Mouse (Mus musculus): ENCODE results near the gene Gm4027.
"Not testable (repeated sequence)": the region's sequence is repeated elsewhere in the genome, so short reads cannot be mapped to it uniquely, and the experiment has no call there.

Gene Gm4027

DNA sequence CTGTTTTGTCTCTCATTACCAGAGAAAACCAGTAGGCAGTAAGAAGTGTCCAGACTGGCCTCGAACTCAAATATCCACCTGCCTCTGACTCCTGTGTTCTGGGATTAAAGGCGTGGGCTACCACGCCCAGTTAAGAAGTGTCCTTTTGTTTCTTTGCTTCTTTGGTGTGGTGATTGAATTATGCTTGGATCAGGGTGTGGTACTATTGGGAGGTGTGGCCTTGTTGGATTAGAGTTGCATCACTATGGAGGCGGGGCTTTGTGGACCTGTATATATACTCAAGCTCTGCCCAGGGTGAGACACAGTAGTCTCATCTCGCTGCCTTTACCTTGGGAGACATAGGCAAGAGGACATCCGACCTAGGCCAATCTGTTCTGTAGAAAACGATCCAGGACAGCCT is at the start of gene Gm4027:
TSS of gene Gm4027 (plus strand) at position 301 of the 400 bp plus-strand sequence.
- not testable (repeated sequence) for DNase-seq

DNA sequence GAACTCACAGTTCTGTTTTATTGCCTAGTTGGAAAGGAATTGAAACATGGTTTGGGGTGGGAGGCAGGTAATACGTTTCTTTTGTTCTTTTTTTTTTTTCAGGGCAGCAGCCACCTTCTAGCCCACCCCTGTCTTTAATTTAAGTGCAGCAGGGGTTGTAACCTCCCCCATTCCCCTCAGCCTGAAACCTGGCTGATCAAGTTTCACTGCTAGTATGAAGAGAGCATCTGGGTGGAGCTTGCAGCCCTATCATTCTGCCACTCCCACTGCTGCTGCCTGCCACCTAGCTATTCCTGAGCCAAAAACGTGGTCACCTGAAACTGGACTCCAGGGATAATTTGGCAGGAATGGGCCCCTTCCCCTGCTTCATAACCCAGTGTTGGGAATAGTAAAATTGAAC is 17.3 kb upstream of the Gm4027 start:
- not testable (repeated sequence) for DNase-seq

DNA sequence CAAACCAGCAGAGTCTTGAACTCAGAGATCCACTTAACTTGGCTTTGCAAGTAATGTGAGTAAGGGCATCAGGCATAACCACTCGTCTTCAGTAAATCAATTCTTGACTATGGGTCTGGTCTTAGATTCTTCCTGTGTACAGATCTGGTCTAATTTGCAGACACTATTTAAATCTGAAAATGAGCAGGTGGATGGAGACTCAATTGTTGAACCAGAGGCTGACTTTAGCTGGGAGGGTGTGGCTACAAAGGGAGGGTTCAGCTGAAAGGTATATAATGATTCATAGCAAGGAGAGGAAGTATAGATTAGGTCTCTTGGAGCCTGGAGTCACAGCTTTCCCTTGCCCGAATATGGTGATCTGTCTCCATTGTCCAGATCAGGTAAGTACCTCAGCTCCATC is 16.3 kb upstream of the Gm4027 start, which contains the start of gene Oog1:
TSS of gene Oog1 (plus strand) at position 301 of the 400 bp plus-strand sequence.
- DNase-seq, result not testable (repeated sequence)

DNA sequence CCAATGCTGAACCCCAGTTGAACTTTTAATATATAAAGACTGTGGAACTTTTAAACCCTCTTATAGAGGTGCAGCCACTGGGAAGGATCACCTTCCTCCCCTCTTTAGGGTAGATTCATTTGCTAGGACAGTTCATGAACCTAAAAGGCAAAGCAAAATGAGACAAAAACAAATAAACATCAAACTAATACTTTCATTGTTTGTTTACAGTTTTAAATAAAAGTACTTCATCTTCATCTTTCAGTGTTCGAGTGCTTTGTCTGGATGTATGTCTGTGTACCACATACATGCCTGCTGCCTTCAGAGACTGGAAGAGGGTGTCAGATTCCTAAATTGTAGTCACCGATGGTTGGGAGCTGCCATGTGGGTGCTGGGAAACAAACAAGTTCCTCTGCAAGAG is 25.9 kb downstream of the Gm4027 start, which contains the start of gene Gm16381:
TSS of gene Gm16381 (minus strand) at position 101 of the 400 bp plus-strand sequence.
- DNase-seq, result not testable (repeated sequence)

DNA sequence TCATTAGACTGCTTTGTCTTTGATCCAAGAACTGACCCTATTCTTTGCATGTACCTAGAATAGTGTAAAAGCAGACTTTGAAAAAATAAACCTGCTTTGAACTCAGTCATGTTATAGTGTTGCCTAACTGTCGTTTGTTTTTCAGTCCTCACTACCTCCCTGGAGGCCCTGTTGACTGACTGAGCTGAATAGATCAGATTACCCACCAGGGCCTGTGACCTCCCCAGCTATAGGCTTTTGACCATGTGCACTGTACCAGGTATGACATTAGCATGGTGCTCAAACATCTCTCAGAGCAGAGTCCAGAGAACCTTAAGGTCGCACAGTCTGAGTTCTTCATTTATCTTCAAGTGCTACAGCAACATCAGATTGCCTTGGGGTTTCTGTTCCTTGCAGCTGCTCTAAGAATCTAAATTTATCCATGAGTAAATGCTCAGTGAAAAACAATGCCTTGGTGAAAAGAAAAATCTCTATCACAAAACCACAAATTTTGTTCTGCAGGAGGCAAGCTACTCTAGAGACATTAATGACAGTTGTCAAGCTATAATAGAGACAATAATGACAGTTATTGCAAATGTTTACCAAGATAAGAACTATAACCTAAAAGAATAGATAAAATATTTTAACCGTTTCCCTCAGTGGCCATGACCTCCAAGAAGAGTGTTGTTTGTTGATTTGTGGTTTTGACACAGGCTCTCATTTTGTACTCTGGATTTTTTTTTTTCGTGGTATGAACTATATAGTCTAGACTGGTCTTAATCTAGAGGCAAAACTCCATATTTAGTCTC is 34.4 kb downstream of the Gm4027 start:
- DNase-seq, result not testable (repeated sequence)

Data from lung, postnatal 10 days (tissue).